Mouse (Mus musculus) liver, adult (tissue): ENCODE results near the gene Brsk1.

ENCODE experiments used
- GATA4 ChIP-seq: IDR thresholded peaks from 2 replicates; pipeline ENCODE4 v1.6.1; 2014; ENCODE audit warnings: mild to moderate bottlenecking, low read length; ENCODE audit not compliant: insufficient replicate concordance

Brsk1 gene

DNA sequence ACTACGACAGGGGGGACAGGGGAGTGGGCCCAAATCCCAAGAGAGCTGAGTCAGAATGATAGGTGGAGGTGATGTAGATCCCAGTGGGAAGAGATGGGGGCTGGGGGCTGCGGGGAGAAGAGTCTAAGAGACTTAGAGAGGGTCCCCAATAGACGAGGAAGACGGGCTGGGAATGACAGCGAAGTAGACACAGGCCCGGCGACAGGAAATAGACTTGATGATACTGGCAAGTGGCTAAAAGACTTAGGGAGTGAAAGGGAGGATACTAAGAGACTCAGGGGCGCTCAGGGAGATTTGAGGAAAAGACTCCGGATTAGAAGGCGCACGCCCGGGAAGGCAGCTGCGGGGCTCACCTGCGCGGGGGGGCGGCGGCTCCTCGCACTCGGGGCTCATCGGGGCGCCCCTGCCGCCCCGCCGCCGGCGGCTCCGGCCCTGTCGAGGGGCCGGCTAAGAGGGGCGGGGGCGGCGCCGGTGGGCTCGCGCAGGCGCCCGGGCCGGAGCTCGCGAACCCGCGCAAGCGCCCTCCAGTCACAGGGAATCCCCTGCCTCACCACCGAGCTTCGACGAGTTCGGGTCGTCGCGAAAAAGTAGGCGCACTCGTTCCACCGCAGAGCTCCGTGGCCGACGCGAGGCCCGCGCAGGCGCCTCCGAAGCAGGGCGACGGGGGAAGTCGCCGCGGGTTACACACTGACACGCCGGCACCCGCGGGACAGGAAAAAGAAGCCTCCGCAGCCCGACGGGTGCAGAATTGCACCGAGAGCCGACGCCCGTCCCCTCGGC lies 32.1 kb upstream of the Brsk1 start:
- no peak for TF ChIP-seq GATA4

DNA sequence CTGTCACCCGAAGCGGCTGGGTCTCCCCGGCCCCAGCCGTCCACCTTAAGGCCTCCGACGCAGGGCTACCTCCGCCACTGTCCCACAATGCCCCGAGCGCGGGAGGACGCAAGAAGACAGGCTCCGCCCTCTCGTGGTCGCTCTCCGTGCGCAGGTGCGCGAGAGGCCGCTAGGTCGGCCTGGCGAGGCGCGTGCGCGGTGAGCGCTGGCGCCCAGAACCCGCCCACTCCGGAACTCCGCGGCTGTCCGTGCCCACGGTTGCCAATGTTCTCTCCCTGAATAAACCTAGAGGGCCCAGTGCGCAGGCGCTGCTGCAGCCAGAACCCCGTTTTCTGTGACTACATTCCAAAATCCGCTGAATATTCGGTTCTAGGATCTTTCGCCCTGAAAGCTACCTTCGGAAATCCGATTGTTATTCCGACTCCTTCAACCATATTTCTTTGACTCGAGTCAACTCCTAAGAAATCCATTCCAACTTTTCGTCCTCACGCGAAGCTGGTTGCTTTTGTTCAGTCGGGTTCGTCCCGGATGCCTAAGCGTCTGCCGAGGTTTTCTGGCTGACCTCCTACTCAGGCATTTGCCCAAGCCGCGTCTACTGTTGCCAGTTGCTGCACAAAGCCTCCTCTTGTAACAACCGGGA lies 31.4 kb upstream of the Brsk1 start, which contains the start of gene Ppp6r1:
Gene Ppp6r1 (minus strand): TSS at position 108 of the 640 bp plus-strand sequence.
- TF ChIP-seq GATA4: peak; percentile 11; the same call in 1 of the 2 replicates

DNA sequence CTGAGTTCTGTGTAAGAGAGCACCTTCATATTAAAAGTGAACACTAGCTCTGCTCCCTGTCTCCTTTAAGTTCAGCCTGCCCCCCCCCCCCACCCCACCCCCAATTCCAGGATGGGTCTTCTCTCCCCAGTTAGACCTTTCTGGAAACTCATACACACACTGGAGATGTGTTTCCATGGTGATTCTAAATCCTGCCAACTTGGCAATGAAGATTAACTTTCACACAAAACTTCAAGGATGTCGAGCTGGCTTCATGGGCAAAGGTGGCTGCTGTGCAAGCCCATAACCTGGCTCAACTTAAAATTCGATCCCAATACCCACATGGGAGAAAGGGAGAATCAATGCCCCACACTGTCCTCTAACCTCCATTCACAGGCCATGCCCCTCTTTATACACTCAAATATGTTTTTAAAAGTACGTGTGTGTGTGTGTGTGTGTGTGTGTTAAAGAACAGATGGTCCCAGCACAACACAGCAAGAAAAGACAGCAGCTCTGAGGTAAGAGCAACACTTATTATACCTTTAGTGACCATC lies 30.4 kb upstream of the Brsk1 start:
- no peak for TF ChIP-seq GATA4

DNA sequence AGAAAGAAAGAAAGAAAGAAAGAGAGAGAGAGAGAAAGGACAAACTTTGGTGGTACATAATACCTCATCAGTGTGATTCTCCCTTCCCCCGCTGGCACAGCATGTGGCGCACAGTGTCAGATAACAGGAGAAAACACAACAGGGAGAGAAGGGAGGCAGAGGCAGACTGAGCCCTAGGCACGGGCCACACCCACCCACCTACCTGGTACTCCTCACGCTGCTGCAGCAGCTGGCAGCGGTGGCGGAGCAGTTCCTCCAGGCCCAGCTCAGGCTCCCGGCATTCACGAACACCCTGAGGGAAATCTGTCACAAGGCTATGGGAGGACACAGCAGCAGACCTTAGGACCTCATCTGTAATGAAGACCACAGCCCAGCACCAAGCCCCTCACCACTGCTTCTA lies 27.2 kb upstream of the Brsk1 start:
- no peak for TF ChIP-seq GATA4

GRCm38 (mm10) chr7:4663742-4664141 lies 26.7 kb upstream of the Brsk1 start:
- no peak for TF ChIP-seq GATA4

- no peak for TF ChIP-seq GATA4
Observed at GRCm38 (mm10) chr7:4666871-4667270, 23.5 kb upstream of the Brsk1 start.

GRCm38 (mm10) chr7:4668506-4668905 lies 21.9 kb upstream of the Brsk1 start:
- no peak for TF ChIP-seq GATA4

GRCm38 (mm10) chr7:4669156-4669555 lies 21.2 kb upstream of the Brsk1 start:
- TF ChIP-seq GATA4: no peak

DNA sequence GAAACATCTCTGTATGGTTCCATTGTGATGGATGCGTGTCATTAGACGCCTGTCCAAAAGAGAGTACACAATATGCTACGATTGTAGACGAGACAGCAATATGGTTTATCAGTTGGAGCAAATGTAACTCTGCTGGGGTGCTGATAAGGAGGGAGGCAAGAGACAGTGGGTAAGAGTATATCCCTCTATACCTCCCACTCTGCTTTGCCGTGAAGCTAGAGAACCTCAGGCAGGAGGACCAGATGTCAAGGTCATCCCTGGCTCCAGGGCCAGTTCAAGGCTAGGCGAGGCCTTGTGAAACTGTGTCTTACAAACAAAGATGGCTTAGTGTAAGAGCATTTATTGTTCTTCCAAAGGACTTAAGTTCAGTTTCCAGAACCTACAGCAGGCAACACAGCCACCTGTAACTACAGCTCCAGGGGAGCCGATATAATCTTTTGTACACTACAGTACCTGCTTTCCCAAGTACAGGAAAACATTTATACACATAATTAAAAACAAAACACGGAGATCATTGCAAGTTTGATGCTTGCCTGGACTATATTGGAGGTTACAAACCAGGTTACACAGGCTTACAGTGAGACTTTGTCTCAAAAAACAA lies 19.6 kb upstream of the Brsk1 start:
- no peak for TF ChIP-seq GATA4

DNA sequence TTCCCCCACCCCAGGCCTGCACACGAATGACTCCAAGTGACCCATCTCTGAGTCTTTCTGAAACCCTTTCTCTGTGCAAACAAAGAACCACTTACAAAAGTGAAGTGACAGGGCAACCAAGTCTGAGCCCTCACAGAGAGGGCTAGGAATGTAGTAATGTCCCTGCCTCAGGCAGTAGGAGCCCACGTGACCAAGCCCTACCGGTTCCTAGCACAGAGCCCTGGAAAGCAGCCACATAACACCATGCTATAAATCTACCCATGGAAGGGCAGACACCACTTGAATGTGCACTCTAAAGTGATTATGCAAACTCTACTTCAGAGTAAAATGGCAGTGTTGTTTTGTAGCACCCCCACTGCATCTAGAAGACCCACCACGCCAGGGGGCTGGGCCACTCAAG lies 18.4 kb upstream of the Brsk1 start:
- TF ChIP-seq GATA4: no peak

DNA sequence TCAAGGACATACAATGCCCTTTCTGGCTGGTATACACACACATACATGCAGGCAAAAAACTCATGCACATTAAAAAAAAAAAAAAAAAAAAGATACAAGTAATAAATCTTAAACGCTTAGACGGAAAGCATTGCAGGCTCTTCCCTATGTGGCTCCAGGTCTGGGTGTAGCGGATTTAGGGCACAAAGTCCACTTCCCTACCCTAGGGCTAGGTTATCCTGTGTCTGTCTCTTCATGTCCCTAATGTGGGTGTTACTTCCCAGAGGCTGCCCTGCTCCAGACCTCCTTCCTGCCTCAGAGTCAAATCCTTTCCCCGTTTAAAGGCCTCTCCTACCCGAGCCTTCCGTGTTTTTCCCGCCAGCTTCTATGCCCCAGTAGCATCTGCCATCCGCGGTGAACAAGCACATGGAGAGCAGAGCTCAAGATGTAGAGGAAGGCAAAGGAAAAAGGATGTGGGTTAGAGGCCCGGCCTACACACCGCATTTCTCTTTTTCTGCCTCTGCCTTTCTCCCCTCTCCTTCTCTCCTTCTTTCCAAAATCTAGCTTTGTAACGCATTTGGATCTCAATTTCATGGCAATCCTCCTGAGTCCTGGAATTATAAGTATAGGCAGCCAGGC lies 16.2 kb upstream of the Brsk1 start:
- no peak for TF ChIP-seq GATA4

DNA sequence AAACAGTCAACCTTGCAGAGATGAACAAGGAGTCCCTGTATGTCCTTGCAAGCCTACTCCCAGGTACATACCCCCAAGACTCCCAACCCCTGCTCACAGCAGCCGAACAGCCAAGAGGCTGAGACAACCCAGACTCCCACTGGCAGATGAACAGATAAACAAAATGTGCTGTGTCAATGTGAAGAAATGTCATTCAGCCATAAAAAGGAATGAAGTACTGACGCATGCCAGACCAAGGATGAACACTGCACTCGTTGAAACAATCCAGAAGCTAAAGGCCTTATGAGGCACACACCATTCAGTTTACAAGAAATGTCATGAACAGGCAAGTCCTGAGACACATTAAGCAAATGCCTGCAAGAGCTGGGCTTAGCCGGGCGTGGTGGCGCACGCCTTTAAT lies 15.2 kb upstream of the Brsk1 start:
- no peak for TF ChIP-seq GATA4

- TF ChIP-seq GATA4: no peak
Observed at GRCm38 (mm10) chr7:4683307-4683706, 7.1 kb upstream of the Brsk1 start.

DNA sequence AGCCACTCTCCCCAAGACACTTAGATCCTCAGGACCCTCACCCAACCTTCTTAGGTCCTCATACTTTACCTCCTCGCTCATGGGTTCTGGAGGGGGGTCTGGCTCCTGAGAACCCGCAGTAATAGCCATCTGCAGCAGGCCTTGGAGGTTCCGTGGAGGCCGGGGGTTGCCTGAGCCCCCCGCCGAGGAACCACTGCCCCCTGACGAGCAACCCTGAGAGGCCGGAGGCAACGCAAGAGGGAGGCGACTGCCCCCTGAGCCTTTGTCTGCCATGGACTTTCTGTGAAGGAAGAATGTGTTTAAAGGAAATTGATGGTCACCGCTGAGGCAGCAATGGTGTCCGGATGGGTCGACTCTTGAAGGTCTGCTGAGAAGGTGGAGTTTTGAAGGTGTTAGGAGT lies 6.2 kb upstream of the Brsk1 start:
- TF ChIP-seq GATA4: no peak

GRCm38 (mm10) chr7:4684632-4685417 lies 5.6 kb upstream of the Brsk1 start, which contains the start of gene Hspbp1:
Gene Hspbp1 (minus strand): TSS chr7:4685068.
- TF ChIP-seq GATA4: peak; percentile 31; the same call in 1 of the 2 replicates
